Mouse (Mus musculus): ENCODE data around the gene AC170998.1. TPM values are rescaled to one million over a fixed set of nuclear protein-coding genes. Genes with fewer than 3 reads are reported as not detected.
"Not testable (repeated sequence)": the region's sequence is repeated elsewhere in the genome, so short reads cannot be mapped to it uniquely, and the experiment has no call there.

Gene AC170998.1
- polyA plus RNA-seq, 1 experiment from 2014 or later = 1.9 TPM

GRCm38 (mm10) chr17:28761871-28762270 lies 36.0 kb downstream of the AC170998.1 start:
- no peaks in the 10 kb centered on the region for H3K27me3 ChIP-seq (replicated peaks; ENCODE audit: control insufficient read depth, insufficient read depth, low read length)
- WGBS = 14% methylated on average over 3 of the region's 3 CpGs
- H3K4me1 ChIP-seq (ENCODE audit: control insufficient read depth, insufficient read depth, low read depth, low read length) = no peaks in the 10 kb centered on the region
- no peak overlapping the region for H3K4me3 ChIP-seq (ENCODE audit: low read length)
- no peaks in the 10 kb centered on the region for H3K36me3 ChIP-seq (ENCODE audit: control insufficient read depth, insufficient read depth, low read length)
- no peaks in the 10 kb centered on the region for H3K9me3 ChIP-seq (ENCODE audit: control insufficient read depth, low read length)
- H3K27ac ChIP-seq (ENCODE audit: low read depth, low read length) = no peak overlapping the region
- H3K4me2 ChIP-seq (ENCODE audit: low read length) = no peak overlapping the region
- ATAC-seq = no peak
- no peak overlapping the region for H3K9ac ChIP-seq (ENCODE audit: low read depth, low read length)

- H3K4me2 ChIP-seq (ENCODE audit: low read length) = no peak overlapping the region
- H3K27me3 ChIP-seq (replicated peaks; ENCODE audit: control insufficient read depth, insufficient read depth, low read length) = peaks cover 20% of the 10 kb centered on the region
- no peaks in the 10 kb centered on the region for H3K36me3 ChIP-seq (ENCODE audit: control insufficient read depth, insufficient read depth, low read length)
- no peaks in the 10 kb centered on the region for H3K9me3 ChIP-seq (ENCODE audit: control insufficient read depth, low read length)
- no peak overlapping the region for H3K27ac ChIP-seq (ENCODE audit: low read depth, low read length)
- no peak overlapping the region for H3K4me3 ChIP-seq (ENCODE audit: low read length)
- no peak overlapping the region for H3K9ac ChIP-seq (ENCODE audit: low read depth, low read length)
- no peak for ATAC-seq
- WGBS = 69% methylated on average over 3 of the region's 3 CpGs
- H3K4me1 ChIP-seq (ENCODE audit: control insufficient read depth, insufficient read depth, low read depth, low read length) = peaks cover 13% of the 10 kb centered on the region
Observed at GRCm38 (mm10) chr17:28766203-28766602, 40.3 kb downstream of the AC170998.1 start.

GRCm38 (mm10) chr17:28766781-28767515 lies 41.1 kb downstream of the AC170998.1 start:
- peaks cover 13% of the 10 kb centered on the region for H3K4me1 ChIP-seq (ENCODE audit: control insufficient read depth, insufficient read depth, low read depth, low read length)
- no peak overlapping the region for H3K27ac ChIP-seq (ENCODE audit: low read depth, low read length)
- H3K4me3 ChIP-seq (ENCODE audit: low read length) = no peak overlapping the region
- no peak overlapping the region for H3K9ac ChIP-seq (ENCODE audit: low read depth, low read length)
- no peak for ATAC-seq
- WGBS = 70% methylated on average over 11 of the region's 11 CpGs
- no peak overlapping the region for H3K4me2 ChIP-seq (ENCODE audit: low read length)
- no peaks in the 10 kb centered on the region for H3K9me3 ChIP-seq (ENCODE audit: control insufficient read depth, low read length)
- H3K36me3 ChIP-seq (ENCODE audit: control insufficient read depth, insufficient read depth, low read length) = no peaks in the 10 kb centered on the region
- H3K27me3 ChIP-seq (replicated peaks; ENCODE audit: control insufficient read depth, insufficient read depth, low read length) = peaks cover 21% of the 10 kb centered on the region

GRCm38 (mm10) chr17:28769121-28769874 lies 43.4 kb downstream of the AC170998.1 start, which contains the start of gene Mapk13:
TSS of gene Mapk13 (plus strand) at chr17:28769297.
- peak within 1 kb of the TSS; percentile 40 for H3K4me3 ChIP-seq (ENCODE audit: low read length)
- peaks cover 21% of the 10 kb centered on the region for H3K27me3 ChIP-seq (replicated peaks; ENCODE audit: control insufficient read depth, insufficient read depth, low read length)
- peaks cover 13% of the 10 kb centered on the region for H3K4me1 ChIP-seq (ENCODE audit: control insufficient read depth, insufficient read depth, low read depth, low read length)
- no peaks in the 10 kb centered on the region for H3K36me3 ChIP-seq (ENCODE audit: control insufficient read depth, insufficient read depth, low read length)
- H3K27ac ChIP-seq (ENCODE audit: low read depth, low read length) = no peak within 1 kb of the TSS
- H3K4me2 ChIP-seq (ENCODE audit: low read length) = peak within 1 kb of the TSS; percentile 74
- 2% methylated on average over 53 of the region's 58 CpGs for WGBS
- H3K9ac ChIP-seq (ENCODE audit: low read depth, low read length) = peak within 1 kb of the TSS; percentile 47
- ATAC-seq = no peak
- H3K9me3 ChIP-seq (ENCODE audit: control insufficient read depth, low read length) = no peaks in the 10 kb centered on the region

- peaks cover 13% of the 10 kb centered on the region for H3K4me1 ChIP-seq (ENCODE audit: control insufficient read depth, insufficient read depth, low read depth, low read length)
- peak overlapping the region; percentile 40 for H3K4me3 ChIP-seq (ENCODE audit: low read length)
- no peaks in the 10 kb centered on the region for H3K9me3 ChIP-seq (ENCODE audit: control insufficient read depth, low read length)
- H3K4me2 ChIP-seq (ENCODE audit: low read length) = peak overlapping the region; percentile 74
- no peak overlapping the region for H3K27ac ChIP-seq (ENCODE audit: low read depth, low read length)
- ATAC-seq = no peak
- peaks cover 21% of the 10 kb centered on the region for H3K27me3 ChIP-seq (replicated peaks; ENCODE audit: control insufficient read depth, insufficient read depth, low read length)
- H3K9ac ChIP-seq (ENCODE audit: low read depth, low read length) = peak overlapping the region; percentile 28
- H3K36me3 ChIP-seq (ENCODE audit: control insufficient read depth, insufficient read depth, low read length) = no peaks in the 10 kb centered on the region
- 4% methylated on average over 24 of the region's 24 CpGs for WGBS
Observed at GRCm38 (mm10) chr17:28769875-28770421, 44.1 kb downstream of the AC170998.1 start.

- 92% methylated on average over 5 of the region's 5 CpGs for WGBS
- H3K36me3 ChIP-seq (ENCODE audit: control insufficient read depth, insufficient read depth, low read length) = no peaks in the 10 kb centered on the region
- ATAC-seq = no peak
- H3K4me2 ChIP-seq (ENCODE audit: low read length) = no peak overlapping the region
- H3K4me3 ChIP-seq (ENCODE audit: low read length) = no peak overlapping the region
- no peak overlapping the region for H3K27ac ChIP-seq (ENCODE audit: low read depth, low read length)
- peaks cover 13% of the 10 kb centered on the region for H3K4me1 ChIP-seq (ENCODE audit: control insufficient read depth, insufficient read depth, low read depth, low read length)
- H3K27me3 ChIP-seq (replicated peaks; ENCODE audit: control insufficient read depth, insufficient read depth, low read length) = peaks cover 21% of the 10 kb centered on the region
- no peak overlapping the region for H3K9ac ChIP-seq (ENCODE audit: low read depth, low read length)
- H3K9me3 ChIP-seq (ENCODE audit: control insufficient read depth, low read length) = no peaks in the 10 kb centered on the region
Observed at GRCm38 (mm10) chr17:28771289-28771688, 45.4 kb downstream of the AC170998.1 start.

- H3K4me3 ChIP-seq (ENCODE audit: low read length); H3K9me3 ChIP-seq (ENCODE audit: control insufficient read depth, low read length); H3K4me1 ChIP-seq (ENCODE audit: control insufficient read depth, insufficient read depth, low read depth, low read length); ATAC-seq; H3K4me2 ChIP-seq (ENCODE audit: low read length); H3K36me3 ChIP-seq (ENCODE audit: control insufficient read depth, insufficient read depth, low read length); H3K9ac ChIP-seq (ENCODE audit: low read depth, low read length); H3K27ac ChIP-seq (ENCODE audit: low read depth, low read length): not testable (repeated sequence)
- WGBS = 94% methylated on average over 9 of the region's 9 CpGs
- peaks cover 17% of the 10 kb centered on the region for H3K27me3 ChIP-seq (replicated peaks; ENCODE audit: control insufficient read depth, insufficient read depth, low read length)
Observed at GRCm38 (mm10) chr17:28774303-28774702, 48.4 kb downstream of the AC170998.1 start.

GRCm38 (mm10) chr17:28775161-28775560 lies 49.3 kb downstream of the AC170998.1 start:
- Histone ChIP-seq H3K4me3 (ENCODE audit: low read length) (no peak overlapping the region), H3K4me2 (ENCODE audit: low read length) (no peak overlapping the region), H3K36me3 (ENCODE audit: control insufficient read depth, insufficient read depth, low read length) (no peaks in the 10 kb centered on the region), H3K9me3 (ENCODE audit: control insufficient read depth, low read length) (no peaks in the 10 kb centered on the region), H3K4me1 (ENCODE audit: control insufficient read depth, insufficient read depth, low read depth, low read length) (peaks cover 2% of the 10 kb centered on the region), H3K9ac (ENCODE audit: low read depth, low read length) (no peak overlapping the region), H3K27me3 (replicated peaks; ENCODE audit: control insufficient read depth, insufficient read depth, low read length) (peaks cover 11% of the 10 kb centered on the region), H3K27ac (ENCODE audit: low read depth, low read length) (no peak overlapping the region)
- WGBS = 90% methylated on average over 4 of the region's 4 CpGs
- no peak for ATAC-seq

All from hindbrain, embryonic 16.5 days (tissue).